Mouse (Mus musculus) frontal cortex, postnatal 10 days (tissue): ENCODE results near the gene Zfp334.

Experiments used
- DNase-seq, 2 experiments: peaks; one replicate each; pipeline ENCODE4 v3.0.0; 2022; ENCODE audit warnings: low spot score in 2 of 2, mixed read lengths in 1 of 2

Zfp334 gene

DNA sequence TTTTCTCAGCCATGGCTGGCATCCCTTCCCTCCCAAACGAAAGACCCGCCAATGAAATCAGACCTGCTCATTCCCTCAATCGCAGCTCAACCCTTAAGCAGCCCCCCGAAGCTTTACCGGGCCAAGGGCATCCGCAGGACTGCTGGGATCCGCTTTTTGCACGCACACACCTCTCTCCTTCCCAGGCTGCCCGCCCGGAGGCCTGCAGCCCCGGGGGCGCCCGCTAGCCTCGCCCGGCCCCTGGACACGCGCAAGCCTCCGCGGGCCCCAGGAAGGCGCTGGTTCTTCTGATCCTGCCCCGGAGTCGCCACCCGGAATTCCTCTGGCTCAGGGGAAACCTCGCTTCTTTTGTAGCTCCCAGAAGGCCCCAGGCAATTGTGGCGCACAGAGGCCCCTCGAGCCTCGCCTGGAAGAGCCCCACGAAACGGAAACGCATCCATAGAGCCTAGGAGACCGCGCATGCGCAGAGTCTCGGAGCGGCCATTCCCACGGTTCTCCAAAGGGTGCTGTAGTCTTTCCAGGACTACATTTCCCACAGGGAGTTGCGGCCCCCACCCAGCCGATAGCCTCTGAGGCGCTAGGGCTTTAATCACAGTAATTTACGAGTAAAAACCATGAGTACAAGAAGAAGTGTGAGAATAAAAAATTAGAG lies at the start of gene Zfp334:
Zfp334 (minus strand) TSS at position 416 of the 652 bp plus-strand sequence.
- peak; percentile 89 to 95 for DNase-seq

DNA sequence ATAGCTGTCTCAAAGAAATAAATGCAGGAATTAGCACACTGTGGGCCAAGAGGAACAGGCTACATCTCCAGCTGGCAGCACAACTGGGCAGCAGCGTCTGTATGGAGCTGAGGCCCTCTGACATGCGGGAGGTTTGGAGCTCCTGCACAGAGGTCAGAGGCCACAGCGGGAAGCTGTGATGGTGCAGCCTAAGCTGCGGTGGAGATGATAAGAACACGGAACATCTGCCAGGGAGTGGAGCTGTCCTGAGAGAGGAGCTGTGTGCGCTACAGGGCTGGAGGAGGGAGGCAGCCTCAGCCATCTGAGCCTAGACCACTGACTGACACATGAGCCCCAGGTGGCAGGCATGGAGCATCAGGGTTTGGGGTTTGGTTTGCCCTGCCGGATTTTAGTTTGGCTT lies 40.6 kb upstream of the Zfp334 start:
- no peak for DNase-seq

- DNase-seq = no peak
Observed at GRCm38 (mm10) chr2:165420195-165420594, 32.1 kb upstream of the Zfp334 start.

- peak in 1 of 2 experiments; percentile 44 for DNase-seq
Observed at GRCm38 (mm10) chr2:165419670-165420111, 31.6 kb upstream of the Zfp334 start.

DNA sequence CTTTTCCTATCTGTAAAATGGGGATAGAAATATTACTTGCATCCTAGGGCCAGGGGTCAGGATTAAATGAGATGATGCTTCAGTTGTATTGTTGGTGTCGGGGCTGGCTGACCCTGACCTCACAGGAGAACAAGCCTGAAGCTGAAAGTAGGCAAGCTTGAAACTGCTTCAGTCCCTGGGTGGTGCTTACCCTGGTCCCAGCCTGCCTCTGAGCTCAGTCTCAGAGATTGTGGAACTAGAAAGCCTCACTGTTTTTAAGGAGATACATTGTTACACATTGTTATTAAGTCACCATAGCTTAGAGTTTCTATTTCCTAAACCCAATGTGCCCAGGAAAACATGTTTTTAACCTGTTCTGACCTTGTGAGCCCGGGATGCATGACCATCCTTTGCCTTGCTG lies 30.5 kb upstream of the Zfp334 start:
- no peak for DNase-seq

- peak; percentile 62 to 72 for DNase-seq
Observed at GRCm38 (mm10) chr2:165417291-165417690, 29.2 kb upstream of the Zfp334 start.

- no peak for DNase-seq
Observed at GRCm38 (mm10) chr2:165415795-165416194, 27.7 kb upstream of the Zfp334 start.

GRCm38 (mm10) chr2:165415141-165415721 lies 27.2 kb upstream of the Zfp334 start:
- DNase-seq = no peak

DNA sequence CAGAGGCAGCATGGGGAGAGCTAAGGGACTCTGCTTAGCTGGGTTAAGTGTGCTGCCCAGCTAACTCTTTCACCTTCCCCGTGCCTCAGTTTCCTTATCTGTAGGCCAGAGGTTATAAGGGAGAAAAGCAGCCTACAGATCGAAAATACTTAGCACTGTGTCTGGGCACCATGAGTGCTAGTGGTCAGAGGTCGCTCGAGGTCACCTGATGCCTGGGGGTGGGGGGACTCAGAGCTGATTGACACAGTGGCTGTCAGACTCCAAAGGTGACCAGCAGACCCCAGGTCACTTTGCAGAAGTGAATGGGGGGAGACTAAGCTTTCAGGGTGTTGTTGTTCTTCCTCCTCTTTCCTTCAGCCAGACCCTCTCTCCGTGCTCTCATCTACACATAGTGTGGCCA lies 26.3 kb upstream of the Zfp334 start:
- no peak for DNase-seq

- DNase-seq = no peak
Observed at GRCm38 (mm10) chr2:165413884-165414283, 25.8 kb upstream of the Zfp334 start.

DNA sequence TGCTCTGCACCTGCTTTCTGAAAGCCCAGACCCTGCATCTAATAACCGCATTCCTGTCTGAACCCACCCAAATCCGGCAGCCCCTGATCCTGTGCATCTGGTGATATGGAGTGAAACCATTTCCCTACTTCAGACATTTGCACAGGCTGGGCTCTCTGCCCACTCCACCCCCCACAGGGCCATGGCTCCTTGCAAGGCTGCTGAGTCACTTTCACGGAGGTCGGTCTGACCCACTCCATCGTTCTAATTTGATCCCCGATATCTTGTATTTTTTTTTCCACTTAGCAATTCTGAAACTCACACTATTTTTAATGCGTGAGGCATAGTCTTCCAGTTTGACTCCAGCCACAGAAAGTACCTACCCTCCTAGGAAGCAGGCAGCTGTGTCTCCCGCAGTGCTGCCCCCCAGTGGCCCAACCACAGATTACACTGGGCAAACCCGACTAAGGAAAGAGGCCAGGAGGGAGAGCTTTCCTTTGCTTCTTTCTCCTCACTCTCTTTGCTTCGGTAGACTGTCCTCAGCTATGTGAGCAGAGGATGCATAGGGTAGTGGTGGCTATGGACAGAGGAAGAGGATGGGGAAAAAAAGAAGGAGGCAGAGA lies 19.7 kb upstream of the Zfp334 start:
- no peak for DNase-seq

GRCm38 (mm10) chr2:165405351-165405750 lies 17.3 kb upstream of the Zfp334 start:
- DNase-seq = no peak

GRCm38 (mm10) chr2:165404951-165405350 lies 16.9 kb upstream of the Zfp334 start:
- no peak for DNase-seq

GRCm38 (mm10) chr2:165398164-165398785 lies 10.2 kb upstream of the Zfp334 start:
- no peak for DNase-seq

- DNase-seq = no peak
Observed at GRCm38 (mm10) chr2:165397502-165398163, 9.6 kb upstream of the Zfp334 start.

GRCm38 (mm10) chr2:165396831-165397501 lies 8.9 kb upstream of the Zfp334 start:
- DNase-seq = no peak

DNA sequence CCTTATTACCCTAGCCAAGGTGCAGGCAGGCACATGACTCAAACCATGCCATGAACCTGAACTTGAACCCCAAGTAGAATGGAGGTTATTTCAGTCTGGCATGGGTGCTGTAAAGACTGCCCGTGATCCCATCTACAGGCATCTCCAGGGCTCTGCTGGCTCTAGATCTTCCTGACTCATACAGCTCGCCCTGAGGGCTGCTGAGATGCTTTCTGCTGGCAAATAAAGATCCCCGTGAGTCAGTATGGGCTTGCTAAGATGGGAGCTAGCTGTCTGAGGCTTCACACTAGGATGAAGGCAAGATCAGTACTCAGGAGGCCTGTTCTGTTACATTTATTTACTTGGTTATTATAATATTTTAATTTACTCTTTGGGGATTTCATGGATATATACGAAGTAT lies 4.1 kb upstream of the Zfp334 start:
- DNase-seq = no peak

DNA sequence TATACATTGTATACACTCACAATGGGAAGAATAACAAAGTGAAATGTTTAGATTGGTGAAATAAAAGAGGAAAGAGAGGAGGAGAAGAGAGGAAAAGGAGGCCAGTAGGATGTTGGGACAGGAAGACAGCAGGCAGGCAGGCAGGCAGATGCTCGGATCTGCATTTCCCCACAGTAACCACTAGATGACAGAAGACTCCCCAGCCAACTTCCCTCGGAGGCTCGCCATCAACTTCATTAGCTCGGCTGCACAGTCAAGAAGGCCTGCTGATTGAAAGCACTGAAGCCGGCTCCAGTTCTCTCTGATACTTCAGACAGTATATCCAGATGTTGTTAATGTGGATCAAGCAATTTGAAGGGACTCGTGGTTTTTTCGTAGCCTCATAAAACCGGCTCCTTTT lies 3.5 kb upstream of the Zfp334 start:
- no peak for DNase-seq

GRCm38 (mm10) chr2:165389299-165389952 lies 1.4 kb upstream of the Zfp334 start:
- DNase-seq = no peak

DNA sequence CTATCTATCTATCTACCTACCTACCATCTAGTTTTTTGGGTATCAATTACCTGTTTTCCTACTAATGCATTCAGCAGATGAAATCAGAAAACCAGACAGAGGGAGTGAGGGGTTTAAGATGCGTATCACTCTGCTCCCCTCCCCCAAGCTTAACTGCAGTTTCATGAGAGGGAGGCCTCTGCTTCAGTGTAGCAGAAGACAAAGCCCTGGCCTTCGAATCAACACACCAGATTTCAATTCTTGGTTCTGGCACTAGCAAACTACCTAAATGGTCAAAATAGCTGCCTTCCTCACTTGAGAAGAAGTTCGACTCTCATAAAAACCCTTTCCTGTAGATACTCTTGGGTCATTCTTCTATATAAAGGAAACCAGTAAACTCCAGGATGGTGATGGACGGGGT lies 689 bp downstream of the Zfp334 start:
- DNase-seq = no peak

DNA sequence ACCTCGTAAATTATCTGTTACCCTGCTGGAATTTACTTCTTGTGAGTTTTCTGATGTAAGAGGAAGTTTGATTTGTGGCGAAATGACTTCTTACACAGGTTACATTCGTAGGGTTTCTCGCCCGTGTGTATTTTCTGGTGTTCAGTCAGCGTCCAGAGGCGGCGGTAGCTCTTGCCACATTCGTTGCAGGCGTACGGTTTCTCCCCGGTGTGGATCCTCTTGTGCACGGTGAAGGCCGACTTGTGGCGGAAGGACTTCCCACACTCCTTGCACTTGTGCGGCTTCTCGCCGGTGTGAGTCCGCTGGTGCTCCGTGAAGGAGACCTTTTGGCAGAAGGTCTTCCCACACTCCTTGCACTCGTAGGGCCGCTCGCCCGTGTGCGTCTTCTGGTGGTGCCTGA lies 8.0 kb downstream of the Zfp334 start:
- DNase-seq = no peak
